Mouse (Mus musculus) lung, postnatal 14 days (tissue): ENCODE results near the gene Zcchc14.
A peak's percentile ranks its signal among the peaks of the same experiment; 100 is the strongest.
"Not testable (repeated sequence)": the region's sequence is repeated elsewhere in the genome, so short reads cannot be mapped to it uniquely, and the experiment has no call there.

Experiments
- DNase-seq: peaks from one replicate; pipeline ENCODE4 v3.0.0; 2021

Gene Zcchc14

DNA sequence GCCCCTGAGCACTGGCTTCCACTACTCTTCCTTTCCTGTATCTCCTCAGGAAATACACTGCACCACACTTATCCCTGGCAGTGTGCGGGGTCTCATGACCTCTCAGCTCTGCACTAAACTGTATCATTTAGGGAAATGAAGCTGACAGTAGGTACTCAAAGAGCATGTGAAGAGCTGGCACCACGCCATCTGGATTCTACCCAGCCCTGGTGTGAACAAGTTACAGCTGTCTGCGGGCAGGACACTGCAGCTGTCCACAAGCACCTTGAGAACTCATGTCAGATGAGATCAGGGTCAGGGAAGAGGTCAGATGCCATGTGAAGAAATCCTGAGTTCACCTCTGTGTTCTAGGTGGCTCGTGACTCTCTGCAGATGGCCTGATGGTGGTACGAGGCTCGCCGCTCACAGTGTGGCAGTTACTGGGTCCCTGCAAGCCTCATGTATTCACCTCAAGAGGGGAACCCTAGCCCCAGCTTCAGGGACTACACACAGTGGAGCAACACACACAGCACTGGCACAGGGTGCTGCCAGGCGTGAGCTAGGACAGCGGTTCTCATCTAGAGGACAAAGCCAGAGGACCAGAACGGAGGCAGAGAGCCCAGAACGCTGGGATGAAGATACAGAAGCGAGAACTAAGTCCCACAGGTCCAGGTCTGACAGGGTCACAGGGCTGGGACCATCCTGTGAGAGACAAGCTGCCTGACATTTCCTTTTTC, 31.7 kb downstream of the Zcchc14 start:
- peak; percentile 69 for DNase-seq

GRCm38 (mm10) chr8:121619401-121619995, 33.2 kb downstream of the Zcchc14 start:
- peak; percentile 84 for DNase-seq

- no peak for DNase-seq
Observed at GRCm38 (mm10) chr8:121613419-121613818, 39.3 kb downstream of the Zcchc14 start.

GRCm38 (mm10) chr8:121609916-121610315, 42.8 kb downstream of the Zcchc14 start:
- no peak for DNase-seq

DNA sequence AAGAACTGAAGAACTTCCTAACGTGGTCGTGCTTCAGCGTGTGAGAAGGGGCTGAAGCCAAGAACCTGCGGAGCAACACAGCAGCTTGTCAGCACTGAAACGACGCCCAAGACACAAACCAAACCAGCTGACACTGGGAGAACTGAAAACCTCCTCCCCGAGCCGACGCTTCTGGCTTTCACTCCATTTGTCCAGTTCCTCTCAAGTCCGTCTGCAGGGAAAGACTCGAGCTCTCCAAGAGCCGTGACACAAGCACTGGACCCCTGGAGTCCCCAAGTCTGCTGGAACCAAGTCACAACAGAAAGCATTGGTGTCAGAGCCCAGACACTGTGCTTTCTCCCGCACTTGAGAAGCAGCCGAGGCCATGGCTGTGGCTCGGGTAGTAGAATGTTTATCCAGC, 43.5 kb downstream of the Zcchc14 start:
- DNase-seq, result no peak

DNA sequence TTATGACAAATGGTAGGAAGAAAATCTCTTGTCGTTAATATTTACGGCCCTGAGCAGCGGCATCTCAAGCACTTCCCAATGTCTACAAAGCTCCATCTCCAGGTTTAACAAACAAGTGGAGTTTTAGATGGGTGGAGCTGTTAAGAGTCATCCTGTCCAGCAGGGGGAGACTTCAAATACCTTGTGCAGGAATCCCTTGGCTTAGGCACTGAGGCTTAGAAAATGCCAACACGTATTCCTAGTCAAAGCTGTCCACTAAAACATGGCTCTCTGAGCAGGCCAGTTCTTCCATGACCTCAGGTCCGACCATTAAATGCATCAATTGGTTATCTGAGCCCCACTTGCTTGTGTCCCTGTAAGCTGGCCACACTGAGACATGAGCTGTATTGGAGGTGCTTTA, 45.0 kb downstream of the Zcchc14 start:
- no peak for DNase-seq

DNA sequence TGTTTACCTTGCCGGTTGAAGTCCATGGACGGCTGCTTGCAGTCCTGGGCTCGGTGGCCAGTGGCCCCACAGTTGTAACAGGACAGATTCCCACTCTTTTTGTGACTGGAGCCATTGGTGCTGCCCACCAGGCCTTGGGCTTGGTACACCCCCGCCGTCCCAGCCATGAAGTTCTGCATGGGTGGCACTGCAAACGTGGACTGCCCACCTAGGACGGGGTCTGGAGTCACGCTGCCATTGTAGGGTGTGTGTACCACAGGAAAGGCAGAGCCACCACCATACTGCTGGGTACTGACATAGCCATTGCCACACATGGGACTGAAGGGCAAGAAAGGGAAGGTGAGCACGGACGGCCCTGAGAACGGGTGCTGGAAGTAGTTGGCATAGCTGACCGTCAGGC, 48.9 kb downstream of the Zcchc14 start:
- DNase-seq, result no peak

GRCm38 (mm10) chr8:121602860-121603259, 49.8 kb downstream of the Zcchc14 start:
- peak; percentile 85 for DNase-seq

- no peak for DNase-seq
Observed at GRCm38 (mm10) chr8:121602411-121602810, 50.3 kb downstream of the Zcchc14 start.

GRCm38 (mm10) chr8:121599842-121600241, 52.9 kb downstream of the Zcchc14 start:
- no peak for DNase-seq

- peak; percentile 89 for DNase-seq
Observed at GRCm38 (mm10) chr8:121598892-121599291, 53.8 kb downstream of the Zcchc14 start.

DNA sequence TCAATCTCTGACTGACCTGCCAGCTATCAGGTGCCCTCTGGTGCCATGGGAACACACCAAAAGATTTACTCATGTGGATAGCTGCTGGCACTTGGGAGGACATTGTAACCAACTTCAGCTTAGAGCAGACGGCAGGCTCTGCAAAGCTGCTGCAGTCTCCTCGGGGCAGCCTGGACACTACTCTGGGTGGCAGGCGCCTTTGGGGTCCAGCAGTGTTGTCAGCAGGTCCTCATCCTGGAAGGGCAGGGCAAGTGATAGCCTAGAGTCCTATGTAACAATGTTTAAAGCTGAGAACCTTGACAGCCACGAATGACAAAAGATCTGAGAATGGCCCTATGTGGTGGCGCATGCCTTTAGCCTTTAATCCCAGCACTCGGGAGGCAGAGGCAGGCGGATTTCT, 54.5 kb downstream of the Zcchc14 start:
- DNase-seq, result no peak

- DNase-seq, result not testable (repeated sequence)
Observed at GRCm38 (mm10) chr8:121597492-121597891, 55.2 kb downstream of the Zcchc14 start.

- peak; percentile 44 for DNase-seq
Observed at GRCm38 (mm10) chr8:121593983-121594382, 58.7 kb downstream of the Zcchc14 start.

- DNase-seq, result no peak
Observed at GRCm38 (mm10) chr8:121593293-121593692, 59.4 kb downstream of the Zcchc14 start.

DNA sequence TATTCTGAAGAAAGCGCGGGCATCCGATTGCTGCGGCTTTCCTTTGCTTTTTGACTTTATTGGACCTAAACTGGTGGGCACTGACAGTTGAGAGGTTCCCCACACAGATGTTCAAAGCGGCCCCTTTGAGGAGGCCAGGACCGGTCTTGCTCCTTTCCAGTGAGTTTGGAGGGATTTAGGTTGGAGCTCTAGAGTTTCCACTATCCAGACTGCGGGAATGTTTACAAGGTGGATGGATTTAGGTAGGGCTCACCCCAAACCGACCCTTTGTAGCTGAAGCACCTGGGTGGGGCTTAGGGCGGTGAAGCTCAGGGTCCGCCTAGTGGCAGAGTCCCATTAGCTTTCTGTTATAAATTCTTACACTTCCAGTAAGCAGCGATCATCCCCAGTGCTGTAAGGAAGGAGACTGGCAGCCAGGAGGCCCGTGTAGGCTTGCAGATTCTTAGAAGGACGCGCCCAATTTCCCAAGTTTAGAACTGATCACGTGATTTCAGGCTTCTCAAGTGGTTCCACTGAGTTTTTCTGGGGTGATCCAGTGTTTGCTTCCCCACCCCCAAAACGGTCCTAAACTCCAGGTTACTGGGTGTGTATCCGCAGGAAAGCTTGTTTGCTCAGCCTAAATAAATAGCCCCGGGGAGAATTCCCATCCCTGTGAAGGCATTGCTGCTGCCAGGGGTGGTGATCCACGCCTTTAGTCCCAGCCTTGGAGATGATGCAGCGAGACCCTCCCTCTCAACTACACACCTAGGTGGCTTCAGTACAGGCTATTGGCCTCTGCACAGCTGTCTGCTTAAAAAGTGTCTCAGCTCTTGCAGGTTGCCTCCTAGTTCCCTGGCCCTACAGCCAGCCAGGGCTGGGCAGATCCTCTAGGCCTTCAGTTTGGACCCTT, 61.3 kb downstream of the Zcchc14 start:
- peak; percentile 59 for DNase-seq

DNA sequence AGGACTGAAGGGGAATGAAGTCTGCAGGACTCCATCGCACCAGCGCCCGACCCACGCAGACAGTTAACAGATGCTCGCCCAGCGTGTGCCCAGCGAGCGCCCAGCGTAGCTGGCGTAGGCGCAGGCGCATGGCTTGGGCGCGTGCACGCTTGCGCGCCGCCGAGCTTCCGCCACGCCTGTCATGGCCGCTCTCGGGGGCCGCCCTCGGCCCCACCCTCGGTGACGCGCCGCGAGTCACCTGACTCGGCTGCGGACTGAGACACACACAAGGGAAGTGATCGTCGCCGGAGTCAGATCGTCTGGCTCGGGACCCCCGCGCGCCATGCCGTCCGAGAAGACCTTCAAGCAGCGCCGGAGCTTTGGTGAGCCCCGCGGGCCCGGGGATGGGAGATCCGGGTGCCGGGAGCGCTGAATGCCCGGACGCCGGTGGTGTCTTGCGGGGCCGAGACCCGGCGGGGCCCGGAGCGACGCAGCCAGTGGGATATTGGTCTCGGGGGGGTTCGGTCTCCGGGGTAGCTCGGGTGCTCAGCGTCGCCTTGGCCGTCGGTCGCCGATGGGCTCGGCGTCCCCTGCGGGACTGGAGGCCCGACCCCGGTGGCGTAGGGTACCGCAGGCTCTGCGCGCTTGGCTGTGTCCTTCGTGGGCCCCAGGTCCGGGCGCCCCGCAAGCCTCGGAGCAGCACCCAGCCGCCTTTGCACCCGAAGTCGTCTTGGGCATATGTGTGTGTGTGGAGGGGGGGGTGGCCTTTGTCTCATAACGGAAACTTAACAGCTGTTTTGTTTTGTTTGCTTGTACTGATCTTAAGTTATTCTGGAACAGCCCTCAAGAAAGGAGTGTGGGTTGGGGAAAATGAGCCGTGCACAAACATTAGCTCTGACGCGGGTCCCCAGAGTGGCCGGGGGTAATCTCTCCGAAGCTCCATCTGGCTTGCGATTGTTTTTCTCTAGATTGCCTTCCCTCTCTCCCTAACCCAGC, 62.2 kb downstream of the Zcchc14 start, which contains the start of gene Map1lc3b:
Map1lc3b (plus strand) TSS at position 159 of the 975 bp plus-strand sequence.
- DNase-seq, result peak; percentile 96

GRCm38 (mm10) chr8:121589205-121589726, 63.4 kb downstream of the Zcchc14 start:
- no peak for DNase-seq

- no peak for DNase-seq
Observed at GRCm38 (mm10) chr8:121588750-121589149, 64.0 kb downstream of the Zcchc14 start.

- DNase-seq, result peak; percentile 100
Observed at GRCm38 (mm10) chr8:121585159-121585825, 67.4 kb downstream of the Zcchc14 start.

DNA sequence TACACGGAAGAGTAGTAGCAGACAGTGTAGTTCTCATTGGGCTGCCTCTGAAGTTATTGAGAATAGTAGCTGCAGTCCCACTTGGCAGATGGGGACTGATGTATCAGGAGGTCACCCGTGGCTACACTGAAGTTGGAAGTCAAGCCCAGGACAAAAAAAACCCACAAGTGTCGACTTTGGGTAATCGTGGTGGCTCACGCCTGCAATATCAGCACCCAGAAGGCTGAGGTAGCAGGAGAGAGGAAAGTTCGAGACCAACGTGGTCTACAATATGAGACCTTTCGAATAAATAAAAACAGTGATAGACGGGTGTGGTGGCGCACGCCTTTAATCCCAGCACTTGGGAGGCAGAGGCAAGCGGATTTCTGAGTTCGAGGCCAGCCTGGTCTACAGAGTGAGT, 68.0 kb downstream of the Zcchc14 start:
- no peak for DNase-seq
